Mouse (Mus musculus) spleen, adult 2 months (tissue): ENCODE results near the gene Mmd.

ENCODE experiments used
- CTCF ChIP-seq: fragments of 200-500 bp; IDR thresholded peaks from 2 replicates; pipeline ENCODE4 v1.5.1; 2011; ENCODE audit warnings: mild to moderate bottlenecking, inconsistent platforms; ENCODE audit not compliant: insufficient read depth, insufficient read length, insufficient replicate concordance; ENCODE audit errors: extremely low read depth
- POLR2A ChIP-seq: fragments of 200-500 bp; IDR thresholded peaks from 2 replicates; pipeline ENCODE4 v1.6.1; 2011; ENCODE audit warnings: low read depth, low read length, inconsistent platforms

DNA sequence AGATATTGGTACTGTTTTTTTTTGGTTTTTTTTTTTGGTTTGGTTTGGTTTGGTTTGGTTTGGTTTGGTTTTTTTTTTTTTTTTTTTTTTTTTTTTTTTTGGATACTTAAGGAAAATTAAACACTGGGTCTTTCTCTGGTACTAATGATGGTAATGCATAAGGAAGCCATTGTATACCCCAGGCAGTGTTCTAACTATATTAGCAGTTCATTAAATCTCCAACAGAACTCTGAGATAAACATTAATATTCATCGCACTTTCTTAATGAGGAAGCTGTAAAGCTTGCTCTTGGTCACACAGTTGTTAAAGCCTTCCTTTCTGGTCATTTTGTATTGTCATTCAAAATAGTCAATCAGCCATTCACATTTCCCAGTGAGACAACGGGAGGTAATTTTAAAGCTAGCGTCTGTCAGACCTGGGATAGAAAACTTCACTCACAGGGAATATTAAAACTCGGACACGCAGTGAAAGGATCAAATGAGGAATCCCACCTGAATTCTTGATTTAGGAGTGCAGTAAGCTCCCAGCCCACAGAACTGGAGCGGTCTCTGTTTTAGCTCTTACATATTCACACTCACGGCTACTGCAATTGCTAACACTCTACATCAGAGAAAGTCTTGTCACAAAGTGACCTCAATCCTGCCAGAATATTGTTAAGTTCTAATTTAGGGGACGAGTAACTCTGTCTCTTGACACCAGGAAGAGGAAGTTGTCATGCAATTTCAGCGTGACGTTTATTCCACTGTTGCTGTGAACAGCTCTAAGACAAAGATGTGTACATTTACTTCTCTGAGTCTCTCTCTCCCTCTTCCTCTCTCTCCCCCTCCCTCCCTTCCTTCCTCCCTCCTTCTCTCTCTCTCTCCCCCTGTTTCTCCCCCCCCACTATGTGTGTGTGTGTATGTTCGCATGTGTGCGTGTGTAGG lies 22.0 kb upstream of the Mmd start:
- TF ChIP-seq POLR2A (no peak), CTCF (no peak)
